Mouse (Mus musculus): ENCODE results near the gene Alyref.

GRCm38 (mm10) chr11:120560952-120561728 lies 37.0 kb downstream of the Alyref start:
- TF ChIP-seq POLR2A (IDR thresholded peaks at IDR 0.05; ENCODE audit: insufficient read depth, low read depth, low read length): no peak
- TF ChIP-seq CTCF (IDR thresholded peaks at IDR 0.05; ENCODE audit: insufficient read depth, low read depth, low read length): no peak

Data from olfactory bulb, adult 2 months (tissue).